Mouse (Mus musculus) MEL (cell line): ENCODE results near the gene 9530003J23Rik. TPM values are rescaled to one million over a fixed set of nuclear protein-coding genes. Genes with fewer than 3 reads are reported as not detected.

Experiments used
- DNase-seq: peaks from one replicate; pipeline ENCODE4 v3.0.0; 2011; ENCODE audit warnings: low read depth, low spot score
- H3K27ac ChIP-seq: 2 replicates; pipeline ENCODE4 v1.5.1; 2012; ENCODE audit warnings: low read depth, mild to moderate bottlenecking, control low read depth, low read length, moderate library complexity; ENCODE audit not compliant: control insufficient read depth
- H3K27me3 ChIP-seq, 2 experiments: fragments of 150-350 bp in 1 of 2; sonication (generic) in 1 of 2; 2 replicates each; pipeline ENCODE4 v1.6.1; 2012; ENCODE audit warnings: low read length in 2 of 2, mild to moderate bottlenecking in 2 of 2, improper control_type of control experiment in 1 of 2, moderate library complexity in 1 of 2; ENCODE audit not compliant: insufficient read depth in 2 of 2, control insufficient read depth in 1 of 2
- H3K36me3 ChIP-seq, 2 experiments: 2 replicates each; pipeline ENCODE4 v1.6.1; 2012 to 2014; ENCODE audit warnings: low read length in 2 of 2, improper control_type of control experiment in 1 of 2, inconsistent platforms in 1 of 2, mild to moderate bottlenecking in 1 of 2; ENCODE audit not compliant: insufficient read depth in 2 of 2, control insufficient read depth in 1 of 2
- H3K4me1 ChIP-seq, 2 experiments: fragments of 150-350 bp in 1 of 2; sonication (generic) in 1 of 2; 2 replicates each; pipeline ENCODE4 v1.6.1; 2012; ENCODE audit warnings: low read length in 2 of 2, improper control_type of control experiment in 1 of 2, mild to moderate bottlenecking in 1 of 2; ENCODE audit not compliant: insufficient read depth in 2 of 2, control insufficient read depth in 1 of 2
- H3K4me3 ChIP-seq, 2 experiments: fragments of 150-350 bp in 1 of 2; sonication (generic) in 1 of 2; 2 replicates each; pipeline ENCODE4 v1.5.1; 2012; ENCODE audit warnings: low read depth in 2 of 2, low read length in 2 of 2, mild to moderate bottlenecking in 2 of 2, moderate library complexity in 2 of 2, control low read depth in 1 of 2, improper control_type of control experiment in 1 of 2; ENCODE audit not compliant: control insufficient read depth in 1 of 2, insufficient read depth in 1 of 2
- H3K79me2 ChIP-seq: 2 replicates; pipeline ENCODE4 v1.6.1; 2012; ENCODE audit warnings: mild to moderate bottlenecking, low read length, moderate library complexity; ENCODE audit not compliant: control insufficient read depth, poor library complexity, insufficient read depth
- H3K9ac ChIP-seq: 2 replicates; pipeline ENCODE4 v1.6.1; 2012; ENCODE audit warnings: low read depth, mild to moderate bottlenecking, control low read depth, low read length, moderate library complexity; ENCODE audit not compliant: control insufficient read depth, poor library complexity, severe bottlenecking
- H3K9me3 ChIP-seq: fragments of 150-350 bp; sonication (generic); replicated peaks from 2 replicates; pipeline ENCODE4 v1.6.1; 2012; ENCODE audit warnings: mild to moderate bottlenecking, low read length, improper control_type of control experiment, moderate library complexity; ENCODE audit not compliant: insufficient read depth
- CHD1 ChIP-seq: IDR thresholded peaks from 2 replicates; pipeline ENCODE4 v1.6.1; 2012; ENCODE audit warnings: low read depth, mild to moderate bottlenecking, inconsistent platforms, low read length, improper control_type of control experiment
- E2F4 ChIP-seq: IDR thresholded peaks from 2 replicates; pipeline ENCODE4 v1.6.1; 2011; ENCODE audit warnings: low read depth, low read length, improper control_type of control experiment, borderline replicate concordance
- GATA1 ChIP-seq: IDR thresholded peaks from 2 replicates; pipeline ENCODE4 v1.6.1; 2011; ENCODE audit warnings: low read depth, low read length, improper control_type of control experiment
- HCFC1 ChIP-seq: IDR thresholded peaks from 2 replicates; pipeline ENCODE4 v1.6.1; 2012; ENCODE audit warnings: low read depth, mild to moderate bottlenecking, inconsistent platforms, low read length, improper control_type of control experiment, moderate library complexity
- KAT2A ChIP-seq: conservative IDR thresholded peaks from 2 replicates; pipeline ENCODE4 v1.6.1; 2012; ENCODE audit warnings: low read depth, low read length, improper control_type of control experiment, inconsistent platforms
- MAX ChIP-seq: IDR thresholded peaks from 2 replicates; pipeline ENCODE4 v1.6.1; 2011; ENCODE audit warnings: low read length, improper control_type of control experiment
- MYC ChIP-seq: IDR thresholded peaks from 2 replicates; pipeline ENCODE4 v1.6.1; 2011; ENCODE audit warnings: low read depth, mild to moderate bottlenecking, low read length, improper control_type of control experiment, moderate library complexity
- RAD21 ChIP-seq: IDR thresholded peaks from 2 replicates; pipeline ENCODE4 v1.6.1; 2011; ENCODE audit warnings: mild to moderate bottlenecking, low read depth, low read length, improper control_type of control experiment
- RCOR1 ChIP-seq: IDR thresholded peaks from 2 replicates; pipeline ENCODE4 v1.6.1; 2012; ENCODE audit warnings: low read depth, mild to moderate bottlenecking, inconsistent platforms, low read length, improper control_type of control experiment
- SIN3A ChIP-seq: IDR thresholded peaks from 2 replicates; pipeline ENCODE4 v1.6.1; 2012; ENCODE audit warnings: low read length, improper control_type of control experiment, inconsistent platforms
- TCF12 ChIP-seq: IDR thresholded peaks from 2 replicates; pipeline ENCODE4 v1.6.1; 2014; ENCODE audit warnings: low read depth, mild to moderate bottlenecking, inconsistent platforms, low read length, improper control_type of control experiment, moderate library complexity
- USF1 ChIP-seq: IDR thresholded peaks from 2 replicates; pipeline ENCODE4 v1.6.1; 2014; ENCODE audit warnings: low read depth, mild to moderate bottlenecking, inconsistent platforms, low read length, improper control_type of control experiment, moderate library complexity
- USF2 ChIP-seq, 2 experiments: IDR thresholded peaks; 2 replicates each; pipeline ENCODE4 v1.6.1; 2011 to 2012; ENCODE audit warnings: improper control_type of control experiment in 2 of 2, low read length in 2 of 2, borderline replicate concordance in 1 of 2, inconsistent platforms in 1 of 2, low read depth in 1 of 2, mild to moderate bottlenecking in 1 of 2; ENCODE audit not compliant: insufficient read depth in 1 of 2
- ZKSCAN1 ChIP-seq: IDR thresholded peaks from 2 replicates; pipeline ENCODE4 v1.6.1; 2012; ENCODE audit warnings: low read depth, mild to moderate bottlenecking, inconsistent platforms, low read length, improper control_type of control experiment, moderate library complexity
- ZNF384 ChIP-seq: IDR thresholded peaks from 2 replicates; pipeline ENCODE4 v1.6.1; 2012; ENCODE audit warnings: low read depth, mild to moderate bottlenecking, inconsistent platforms, low read length, improper control_type of control experiment
- polyA plus RNA-seq, 2 experiments: library from polyadenylated mRNA; stranded (reverse) in 1 of 2; unstranded in 1 of 2; fragments of >175 nt in 1 of 2; fragments of >200 nt in 1 of 2; gene quantifications; 2 replicates each; pipeline versions ENCODE4 v1.2.1 to v1.2.4; 2012; ENCODE audit warnings: low replicate concordance in 2 of 2, low read depth in 1 of 2; ENCODE audit not compliant: insufficient read length in 2 of 2, insufficient read depth in 1 of 2, missing spikeins in 1 of 2
- total RNA-seq: library from RNA; depleted of rRNA; stranded (reverse); fragments of 300-350 nt; gene quantifications from 2 replicates; pipeline ENCODE4 v1.2.3, GENCODE M21; 2012

Gene 9530003J23Rik
- total and polyA plus RNA-seq, 3 experiments: not detected

- H3K9me3 ChIP-seq: no peaks in the 10 kb centered on the region
- no peak overlapping the region for H3K9ac ChIP-seq
- H3K79me2 ChIP-seq: no peaks in the 10 kb centered on the region
- peaks cover 0 to 7% of the 10 kb centered on the region in 2 experiments; a peak in 3 of 4 replicates for H3K36me3 ChIP-seq
- H3K4me1 ChIP-seq: no peaks in the 10 kb centered on the region
- no peak overlapping the region for H3K27ac ChIP-seq
- DNase-seq: no peak
- no peak overlapping the region for H3K4me3 ChIP-seq
- H3K27me3 ChIP-seq: no peaks in the 10 kb centered on the region
- TF ChIP-seq HCFC1 (no peak), USF1 (no peak), RCOR1 (no peak), TCF12 (no peak), MYC (no peak), CHD1 (no peak), KAT2A (no peak), ZKSCAN1 (no peak), RAD21 (no peak), ZNF384 (no peak), GATA1 (no peak), E2F4 (no peak), USF2 (IDR thresholded peaks at IDR 0.05; ENCODE audit: borderline replicate concordance in 1 of 2, insufficient read depth in 1 of 2, low read depth in 1 of 2, low read length in 2 of 2) (no peak), SIN3A (no peak)
These were observed 22.4 kb downstream of the 9530003J23Rik start for GRCm38 (mm10) chr10:117216132-117216495.

GRCm38 (mm10) chr10:117215409-117216131, 22.9 kb downstream of the 9530003J23Rik start:
- Histone ChIP-seq H3K9ac (no peak overlapping the region), H3K4me1 (no peaks in the 10 kb centered on the region), H3K27me3 (no peaks in the 10 kb centered on the region), H3K36me3 (peaks cover 0 to 7% of the 10 kb centered on the region in 2 experiments; a peak in 3 of 4 replicates), H3K4me3 (no peak overlapping the region), H3K27ac (no peak overlapping the region), H3K79me2 (no peaks in the 10 kb centered on the region), H3K9me3 (no peaks in the 10 kb centered on the region)
- no peak for DNase-seq
- TF ChIP-seq MAX: no peak
